In the genomic region with DNA sequence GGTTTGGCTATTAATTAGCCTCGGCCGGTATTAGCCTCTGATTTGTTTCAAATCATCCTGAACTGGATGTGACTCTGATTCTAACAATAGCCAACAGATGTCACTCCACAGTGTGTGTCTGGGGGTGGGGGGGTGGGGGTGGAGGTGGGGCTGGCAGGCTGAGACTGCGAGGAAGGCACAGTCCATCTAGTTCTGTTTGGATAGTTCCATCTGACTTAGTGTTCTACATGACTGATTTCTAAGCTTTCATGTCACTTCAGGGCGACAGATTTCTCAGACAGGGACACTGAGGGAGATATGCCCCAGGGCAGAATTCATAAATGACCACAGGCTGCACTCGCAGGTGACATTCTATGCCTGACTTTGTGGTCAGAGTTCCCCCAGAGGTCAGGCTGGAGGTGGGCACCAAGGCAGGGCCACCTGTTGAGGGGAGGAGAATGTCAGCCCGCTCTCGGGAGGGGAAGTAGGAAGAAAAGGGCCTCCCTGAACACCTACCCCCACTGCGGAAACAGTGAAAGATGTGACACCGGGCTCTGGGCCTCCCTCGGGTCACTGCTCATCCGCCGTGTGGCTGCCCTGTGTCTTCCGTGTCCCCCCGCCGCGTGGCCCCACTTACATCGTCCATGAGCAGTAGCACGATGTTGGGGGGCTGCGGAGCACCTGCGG, we compare ENCODE assay signal across 8 mouse cellular contexts. TPM values are rescaled to one million over a fixed set of nuclear protein-coding genes. Genes with fewer than 3 reads are reported as not detected.
A peak's percentile ranks its signal among the peaks of the same experiment; 100 is the strongest.
DNase-seq lines count a peak whose midpoint lies in the region; ATAC-seq and TF ChIP-seq lines count a peak whose summit lies in the region.

No protein-coding gene starts in this region.

- no peaks in the 10 kb centered on the region for H3K9me3 ChIP-seq in lung, embryonic 14.5 days (ENCODE audit: low read depth, low read length)
- H3K9me3 ChIP-seq in hindbrain, postnatal 0 days (ENCODE audit: low read length) = no peaks in the 10 kb centered on the region
- H3K9me3 ChIP-seq in midbrain, embryonic 13.5 days = no peaks in the 10 kb centered on the region

- peak overlapping the region; percentile 75 for H3K9ac ChIP-seq in lung, embryonic 14.5 days
- peak overlapping the region; percentile 81 for H3K9ac ChIP-seq in hindbrain, postnatal 0 days (replicated peaks; ENCODE audit: low read length)
- peak overlapping the region; percentile 72 for H3K9ac ChIP-seq in midbrain, embryonic 13.5 days (replicated peaks)

- peaks cover 8% of the 10 kb centered on the region; the same call in 1 of the 2 replicates for H3K4me1 ChIP-seq in lung, embryonic 14.5 days (ENCODE audit: insufficient read depth)
- peaks cover 7% of the 10 kb centered on the region for H3K4me1 ChIP-seq in cortical plate, adult 2 months (ENCODE audit: control insufficient read depth, insufficient read depth, low read length)
- H3K4me1 ChIP-seq in hindbrain, postnatal 0 days (ENCODE audit: insufficient read depth, low read length) = peaks cover 12% of the 10 kb centered on the region
- peaks cover 21% of the 10 kb centered on the region for H3K4me1 ChIP-seq in midbrain, embryonic 13.5 days (replicated peaks)

- 6% methylated on average over 20 of the region's 20 CpGs for WGBS in lung, embryonic 14.5 days
- WGBS in hindbrain, postnatal 0 days = 2% methylated on average over 20 of the region's 20 CpGs
- WGBS in midbrain, embryonic 13.5 days = 2% methylated on average over 20 of the region's 20 CpGs

- H3K4me2 ChIP-seq in lung, embryonic 14.5 days = peak overlapping the region; percentile 85
- peak overlapping the region; percentile 77 for H3K4me2 ChIP-seq in hindbrain, postnatal 0 days (ENCODE audit: low read depth, low read length)
- peak overlapping the region; percentile 93 for H3K4me2 ChIP-seq in midbrain, embryonic 13.5 days (replicated peaks)

- H3K36me3 ChIP-seq in lung, embryonic 14.5 days (ENCODE audit: insufficient read depth) = peaks cover 9% of the 10 kb centered on the region; the same call in 1 of the 2 replicates
- H3K36me3 ChIP-seq in hindbrain, postnatal 0 days (ENCODE audit: insufficient read depth, low read length) = 0 out of 2 replicates have a peak, but pooled peaks cover 5% of the 10 kb centered on the region
- 0 out of 2 replicates have a peak, but pooled peaks cover 7% of the 10 kb centered on the region for H3K36me3 ChIP-seq in midbrain, embryonic 13.5 days

- no peak for TF ChIP-seq CTCF in lung, embryonic 14.5 days (IDR thresholded peaks at IDR 0.05; ENCODE audit: low read depth)
- no peak for TF ChIP-seq CTCF in cortical plate, adult 2 months (IDR thresholded peaks at IDR 0.05; ENCODE audit: extremely low read depth, insufficient read depth, low read length)
- no peak; the same call in 1 of the 2 replicates for TF ChIP-seq CTCF in hindbrain, postnatal 0 days (IDR thresholded peaks at IDR 0.05; ENCODE audit: low read depth)

- no peak for DNase-seq in lung, embryonic 14.5 days
- no peak for DNase-seq in lung, postnatal 36 days
- DNase-seq in hindbrain, postnatal 0 days (ENCODE audit: low spot score) = peak; percentile 40
- no peak for DNase-seq in urinary bladder, postnatal 4 days (ENCODE audit: low spot score in 2 of 2)
- no peak for DNase-seq in urinary bladder, postnatal 25 days (ENCODE audit: low spot score)
- no peak for DNase-seq in adrenal gland, adult 8-10 months

- no peak for TF ChIP-seq POLR2A in cortical plate, adult 2 months (IDR thresholded peaks at IDR 0.05; ENCODE audit: extremely low read depth, insufficient read depth, low read length)

- 0 out of 2 replicates have a peak overlapping the region, but pooled peaks have one; percentile 46 for H3K27ac ChIP-seq in lung, embryonic 14.5 days (ENCODE audit: low read depth)
- H3K27ac ChIP-seq in cortical plate, adult 2 months (ENCODE audit: insufficient read depth, low read length) = no peak overlapping the region
- H3K27ac ChIP-seq in hindbrain, postnatal 0 days = peak overlapping the region; percentile 87
- H3K27ac ChIP-seq in midbrain, embryonic 13.5 days = peak overlapping the region; percentile 74

- no peaks in the 10 kb centered on the region for H3K27me3 ChIP-seq in lung, embryonic 14.5 days (ENCODE audit: insufficient read depth, low read length)
- no peaks in the 10 kb centered on the region for H3K27me3 ChIP-seq in hindbrain, postnatal 0 days (ENCODE audit: insufficient read depth, low read length)
- no peaks in the 10 kb centered on the region for H3K27me3 ChIP-seq in midbrain, embryonic 13.5 days

- ATAC-seq in lung, embryonic 14.5 days (ENCODE audit: insufficient read depth) = 0 out of 2 replicates have a peak, but pooled peaks have one; percentile 1
- ATAC-seq in hindbrain, postnatal 0 days = 0 out of 2 replicates have a peak, but pooled peaks have one; percentile 8
- ATAC-seq in midbrain, embryonic 13.5 days = peak; percentile 12; the same call in 1 of the 2 replicates

- H3K4me3 ChIP-seq in lung, embryonic 14.5 days (ENCODE audit: low read depth, low read length) = peak overlapping the region; percentile 71
- H3K4me3 ChIP-seq in cortical plate, adult 2 months (ENCODE audit: insufficient read depth, low read length) = peak overlapping the region; percentile 71
- peak overlapping the region; percentile 73 for H3K4me3 ChIP-seq in hindbrain, postnatal 0 days (ENCODE audit: low read length)
- H3K4me3 ChIP-seq in midbrain, embryonic 13.5 days (replicated peaks) = peak overlapping the region; percentile 61

RNA-seq across cellular contexts. Expression of a gene that starts 0.5 kb away (rescaled TPM):
- 11.7 and 12.5 TPM in 2 replicates for polyA plus RNA-seq in lung, embryonic 14.5 days (2014; fragmentation: Nextera tagmentation; extraction: Ambion mirVana)
- 7.2 and 8.8 TPM in 2 replicates for polyA plus RNA-seq in cortical plate, adult 2 months (2012; rRNA removed)
- 12.0 and 14.2 TPM in 2 replicates for total RNA-seq in hindbrain, postnatal 0 days (2014; rRNA removed)
- polyA plus RNA-seq in hindbrain, postnatal 0 days (2015; fragmentation: Nextera tagmentation; extraction: Ambion mirVana) = 9.1 and 10.0 TPM in 2 replicates
- 3.9 and 4.7 TPM in 2 replicates for polyA plus RNA-seq in midbrain, embryonic 13.5 days (2015; fragmentation: Nextera tagmentation; extraction: Ambion mirVana)
- 10 to 100 TPM in 2 of 4 experiments, 1 to 10 TPM in 2; 6.4 to 11.6 (median 9.1) TPM for total RNA-seq in adrenal gland, adult 8-10 months (2022)

RNA-seq across cellular contexts. Expression of a gene that starts 0.7 kb away (rescaled TPM):
- polyA plus RNA-seq in lung, embryonic 14.5 days (2014; fragmentation: Nextera tagmentation; extraction: Ambion mirVana) = 49.7 and 57.2 TPM in 2 replicates
- polyA plus RNA-seq in cortical plate, adult 2 months (2012; rRNA removed) = 133 and 157 TPM in 2 replicates
- total RNA-seq in hindbrain, postnatal 0 days (2014; rRNA removed) = 7.6 and 11.4 TPM in 2 replicates
- polyA plus RNA-seq in hindbrain, postnatal 0 days (2015; fragmentation: Nextera tagmentation; extraction: Ambion mirVana) = 117 and 130 TPM in 2 replicates
- 98.5 and 102 TPM in 2 replicates for polyA plus RNA-seq in midbrain, embryonic 13.5 days (2015; fragmentation: Nextera tagmentation; extraction: Ambion mirVana)
- 10 to 100 TPM; 61.7 to 64.9 (median 62.9) TPM for total RNA-seq in adrenal gland, adult 8-10 months (2022)

RNA-seq across cellular contexts. Expression of a gene that starts 11.8 kb away (rescaled TPM):
- polyA plus RNA-seq in lung, embryonic 14.5 days (2014; fragmentation: Nextera tagmentation; extraction: Ambion mirVana) = not detected in 2 replicates
- polyA plus RNA-seq in cortical plate, adult 2 months (2012; rRNA removed) = not detected in 2 replicates
- total RNA-seq in hindbrain, postnatal 0 days (2014; rRNA removed) = not detected in 2 replicates
- not detected in 2 replicates for polyA plus RNA-seq in hindbrain, postnatal 0 days (2015; fragmentation: Nextera tagmentation; extraction: Ambion mirVana)
- polyA plus RNA-seq in midbrain, embryonic 13.5 days (2015; fragmentation: Nextera tagmentation; extraction: Ambion mirVana) = not detected in 2 replicates
- not detected for total RNA-seq in adrenal gland, adult 8-10 months (2022)

RNA-seq across cellular contexts. Expression of a gene that starts 34.0 kb away (rescaled TPM):
- polyA plus RNA-seq in lung, embryonic 14.5 days (2014; fragmentation: Nextera tagmentation; extraction: Ambion mirVana) = 338 and 366 TPM in 2 replicates
- 60.1 and 61.0 TPM in 2 replicates for polyA plus RNA-seq in cortical plate, adult 2 months (2012; rRNA removed)
- total RNA-seq in hindbrain, postnatal 0 days (2014; rRNA removed) = 113 and 123 TPM in 2 replicates
- polyA plus RNA-seq in hindbrain, postnatal 0 days (2015; fragmentation: Nextera tagmentation; extraction: Ambion mirVana) = 183 and 189 TPM in 2 replicates
- 136 and 152 TPM in 2 replicates for polyA plus RNA-seq in midbrain, embryonic 13.5 days (2015; fragmentation: Nextera tagmentation; extraction: Ambion mirVana)
- total RNA-seq in adrenal gland, adult 8-10 months (2022) = 100 to 1,000 TPM in 3 of 4 experiments, 10 to 100 TPM in 1; 83.4 to 110 (median 106) TPM

RNA-seq across cellular contexts. Expression of a gene that starts 42.9 kb away (rescaled TPM):
- polyA plus RNA-seq in lung, embryonic 14.5 days (2014; fragmentation: Nextera tagmentation; extraction: Ambion mirVana) = 47.1 and 50.3 TPM in 2 replicates
- polyA plus RNA-seq in cortical plate, adult 2 months (2012; rRNA removed) = 2.8 and 3.2 TPM in 2 replicates
- total RNA-seq in hindbrain, postnatal 0 days (2014; rRNA removed) = 24.9 and 26.3 TPM in 2 replicates
- polyA plus RNA-seq in hindbrain, postnatal 0 days (2015; fragmentation: Nextera tagmentation; extraction: Ambion mirVana) = 10.7 and 11.7 TPM in 2 replicates
- polyA plus RNA-seq in midbrain, embryonic 13.5 days (2015; fragmentation: Nextera tagmentation; extraction: Ambion mirVana) = 13.8 and 14.1 TPM in 2 replicates
- total RNA-seq in adrenal gland, adult 8-10 months (2022) = 1 to 10 TPM; 4.8 to 9.9 (median 8.2) TPM
